Mouse (Mus musculus) heart, adult 11 months (tissue): ENCODE measurements around the gene Hectd3.
A peak's percentile ranks its signal among the peaks of the same experiment; 100 is the strongest.

ENCODE experiments used
- DNase-seq: peaks from one replicate; pipeline ENCODE4 v3.0.0; 2022

Hectd3 gene

GRCm38 (mm10) chr4:117018327-117018726 is 23.2 kb downstream of the Hectd3 start:
- peak; percentile 87 for DNase-seq

- peak; percentile 99 for DNase-seq
Observed at GRCm38 (mm10) chr4:117019206-117020134, 24.4 kb downstream of the Hectd3 start, which contains the start of gene Eif2b3. TSS of gene Eif2b3 (plus strand) at chr4:117019402.

DNA sequence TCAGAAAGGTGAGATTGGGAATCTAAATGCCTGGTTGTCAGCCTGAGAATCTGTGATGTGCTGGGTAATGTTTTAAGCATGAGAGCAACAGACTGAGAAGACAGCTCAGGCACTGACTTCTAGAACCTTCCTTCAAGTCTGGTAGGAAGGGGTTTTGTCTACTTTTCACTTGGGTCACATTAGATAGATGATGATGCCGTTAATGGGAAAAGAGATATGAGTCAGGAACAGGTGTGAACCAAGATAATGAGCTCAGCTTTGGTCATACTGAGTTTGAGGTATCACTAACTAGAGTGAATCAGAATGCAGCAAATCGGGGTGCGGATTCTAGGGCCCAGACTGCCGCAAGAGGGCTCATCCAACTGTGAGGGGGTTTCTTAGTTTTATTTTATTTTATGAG is 28.4 kb downstream of the Hectd3 start:
- no peak for DNase-seq

DNA sequence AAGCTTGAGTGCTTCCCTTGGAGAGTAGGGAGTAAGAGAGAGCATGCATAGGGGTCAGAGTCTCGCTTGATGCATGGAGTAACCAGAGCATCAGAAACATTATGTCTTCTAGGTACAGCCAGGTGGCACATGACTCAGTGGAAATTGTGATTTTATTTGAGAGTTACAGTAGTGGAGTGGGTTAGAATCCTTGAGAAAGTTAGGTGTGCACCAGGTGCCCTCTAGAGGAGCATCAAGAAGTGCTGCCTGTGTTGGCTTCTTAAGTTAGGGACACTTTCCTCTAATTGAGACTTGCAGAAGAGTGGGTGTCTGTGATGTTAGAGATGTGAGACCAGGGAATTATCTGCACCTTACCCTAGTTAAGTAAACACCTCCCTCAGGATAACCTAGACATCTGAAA is 36.0 kb downstream of the Hectd3 start:
- no peak for DNase-seq

- peak; percentile 93 for DNase-seq
Observed at GRCm38 (mm10) chr4:117039925-117040687, 45.0 kb downstream of the Hectd3 start.

- DNase-seq = peak; percentile 68
Observed at GRCm38 (mm10) chr4:117040791-117041190, 45.7 kb downstream of the Hectd3 start.

- peak; percentile 99 for DNase-seq
Observed at GRCm38 (mm10) chr4:117041283-117041721, 46.2 kb downstream of the Hectd3 start.

DNA sequence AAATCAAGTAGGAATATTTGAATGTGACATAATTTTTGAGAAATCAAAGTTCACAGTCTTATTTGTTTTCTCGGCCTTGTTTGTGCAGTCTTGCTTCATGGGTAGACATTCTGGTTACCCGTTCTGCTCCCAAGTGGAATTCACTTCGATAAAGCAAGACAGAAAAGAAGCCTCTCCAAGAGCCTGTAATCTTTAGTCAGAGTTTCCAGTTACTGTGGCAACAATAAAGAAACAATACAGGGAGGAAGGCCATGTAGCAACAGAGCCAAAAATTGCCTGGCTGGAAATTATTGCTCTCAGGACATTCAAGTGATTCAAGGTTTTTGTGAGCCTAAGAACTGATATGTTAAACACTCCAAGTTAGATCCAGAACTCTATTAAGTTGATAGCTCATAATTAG is 53.7 kb downstream of the Hectd3 start:
- peak; percentile 94 for DNase-seq

GRCm38 (mm10) chr4:117049485-117049884 is 54.4 kb downstream of the Hectd3 start:
- peak; percentile 87 for DNase-seq

DNA sequence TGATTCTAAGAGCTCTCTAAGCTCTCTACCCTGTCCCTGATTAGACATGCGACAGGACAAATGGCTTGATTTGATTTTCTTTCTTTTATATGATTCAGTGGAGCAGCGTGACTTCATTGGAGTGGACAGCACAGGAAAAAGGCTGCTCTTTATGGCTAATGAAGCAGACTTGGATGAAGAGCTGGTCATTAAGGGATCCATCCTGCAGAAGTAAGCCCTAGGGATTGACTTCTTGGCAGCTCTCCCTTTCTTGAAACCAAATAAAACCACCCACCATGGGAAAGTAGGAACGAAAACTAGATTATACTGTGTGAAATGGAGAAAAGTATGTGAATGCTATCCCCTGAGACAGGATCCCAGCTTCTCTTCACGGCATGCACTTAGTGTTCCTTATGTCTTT is 57.5 kb downstream of the Hectd3 start:
- DNase-seq = peak; percentile 96

- no peak for DNase-seq
Observed at GRCm38 (mm10) chr4:117053956-117054355, 58.8 kb downstream of the Hectd3 start.
